Mouse (Mus musculus) stomach, postnatal 0 days (tissue): Measurements from ENCODE around the gene 1700037H04Rik. TPM values are rescaled to one million over a fixed set of nuclear protein-coding genes. Genes with fewer than 3 reads are reported as not detected.
A peak's percentile ranks its signal among the peaks of the same experiment; 100 is the strongest.

ENCODE experiments used
- ATAC-seq: fragments of 200-750 bp; cut with Nextera tagmentation; 2 replicates; pipeline ENCODE4 v1.8.0; 2017; ENCODE audit not compliant: low FRiP score, low TSS enrichment
- DNase-seq: peaks from one replicate; pipeline ENCODE4 v3.0.0-alpha.2; 2016; ENCODE audit warnings: low spot score
- H3K27ac ChIP-seq: fragments of 300-500 bp; sonication (generic); replicated peaks from 2 replicates; pipeline ENCODE4 v1.5.1; 2014; ENCODE audit warnings: mild to moderate bottlenecking, control low read depth
- H3K27me3 ChIP-seq: fragments of 300-500 bp; sonication (generic); 2 replicates; pipeline ENCODE4 v1.6.1; 2014; ENCODE audit warnings: low read length; ENCODE audit not compliant: control insufficient read depth, insufficient read depth
- H3K36me3 ChIP-seq: fragments of 300-500 bp; sonication (generic); 2 replicates; pipeline ENCODE4 v1.6.1; 2014; ENCODE audit warnings: low read length, mixed read lengths; ENCODE audit not compliant: control insufficient read depth, insufficient read depth
- H3K4me1 ChIP-seq: fragments of 300-500 bp; sonication (generic); replicated peaks from 2 replicates; pipeline ENCODE4 v1.6.1; 2014; ENCODE audit warnings: antibody characterized with exemption; ENCODE audit not compliant: control insufficient read depth, insufficient read depth
- H3K4me2 ChIP-seq: fragments of 300-500 bp; sonication (generic); replicated peaks from 2 replicates; pipeline ENCODE4 v1.6.1; 2014; ENCODE audit warnings: low read depth, mild to moderate bottlenecking, control low read depth, moderate library complexity
- H3K4me3 ChIP-seq: fragments of 300-500 bp; sonication (generic); 2 replicates; pipeline ENCODE4 v1.5.1; 2014; ENCODE audit warnings: low read depth, low read length, control low read depth
- H3K9ac ChIP-seq: fragments of 300-500 bp; sonication (generic); 2 replicates; pipeline ENCODE4 v1.6.1; 2014; ENCODE audit warnings: mild to moderate bottlenecking, low read length, control low read depth, mixed read lengths
- H3K9me3 ChIP-seq: fragments of 300-500 bp; sonication (generic); 2 replicates; pipeline ENCODE4 v1.6.1; 2016; ENCODE audit warnings: low read length; ENCODE audit not compliant: control insufficient read depth
- CTCF ChIP-seq: IDR thresholded peaks from 2 replicates; pipeline ENCODE4 v1.5.1; 2016; ENCODE audit warnings: antibody characterized with exemption, low read depth, mild to moderate bottlenecking, moderate library complexity
- EP300 ChIP-seq: optimal IDR thresholded peaks from 2 replicates; pipeline ENCODE3; 2016; ENCODE audit warnings: antibody characterized with exemption
- WGBS: fragments of 180-500 bp; shearing (Covaris S2); extraction: QIAGEN DNeasy Blood & Tissue Kit; methylation state at CpG from one replicate; pipeline ENCODE4 v1.1.7; 2014; 5-methylcytosine and 5-hydroxymethylcytosine counted together
- polyA plus RNA-seq: library from polyadenylated mRNA; unstranded; fragments of >200 nt; fragmentation: Nextera tagmentation; extraction: Ambion mirVana; gene quantifications from 2 replicates; pipeline ENCODE4 v1.2.1, GENCODE M21; 2015

1700037H04Rik gene
- polyA plus RNA-seq, 1 experiment from 2014 or later: 42.6 TPM

DNA sequence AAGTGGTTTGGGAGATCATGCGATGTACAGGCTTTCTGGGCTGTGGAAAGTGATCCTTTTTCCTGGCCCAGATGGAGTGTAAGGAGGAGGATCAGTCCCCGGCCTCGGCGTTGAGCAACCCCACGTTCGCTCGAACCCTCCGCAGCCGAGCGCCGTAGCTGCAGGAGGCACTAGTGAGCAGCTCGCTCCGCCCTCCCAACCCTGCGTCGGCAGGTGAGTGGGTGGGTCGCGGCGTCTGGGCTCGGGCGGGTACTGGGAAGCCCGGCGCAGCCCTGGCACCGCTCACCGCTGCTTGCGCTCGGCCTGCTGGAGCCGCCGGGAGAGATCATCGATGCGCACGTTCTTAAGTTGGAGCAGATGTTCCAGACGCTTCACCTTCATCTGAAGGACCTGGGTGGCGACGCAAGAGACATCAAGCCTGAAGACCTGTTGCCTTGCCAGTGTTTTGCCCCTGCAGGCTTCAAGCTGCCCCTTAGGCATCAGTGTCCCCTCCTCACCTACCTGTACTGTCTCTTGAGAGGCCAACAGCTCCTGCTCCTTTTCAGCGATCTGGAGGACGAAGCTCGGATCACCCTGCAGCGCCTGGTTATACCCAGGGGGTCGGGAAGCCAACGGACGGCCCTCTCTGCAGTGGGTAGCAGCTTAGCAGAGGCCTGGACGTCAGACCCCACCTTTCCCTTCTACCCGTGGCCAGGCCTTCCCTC lies 11.7 kb upstream of the 1700037H04Rik start:
- 36% methylated on average over 43 of the region's 43 CpGs for WGBS
- H3K4me2 ChIP-seq: peak overlapping the region; percentile 29
- H3K36me3 ChIP-seq: 0 out of 2 replicates have a peak, but pooled peaks cover 2% of the 10 kb centered on the region
- ATAC-seq (0 out of 2 replicates have a peak, but pooled peaks have one; percentile 27), DNase-seq (peak; percentile 56)
- no peaks in the 10 kb centered on the region for H3K9me3 ChIP-seq
- peak overlapping the region; percentile 12; the same call in 1 of the 2 replicates for H3K4me3 ChIP-seq
- H3K27ac ChIP-seq: no peak overlapping the region
- H3K27me3 ChIP-seq: no peaks in the 10 kb centered on the region
- H3K4me1 ChIP-seq: peaks cover 5% of the 10 kb centered on the region; the same call in 1 of the 2 replicates
- H3K9ac ChIP-seq: peak overlapping the region; percentile 27; the same call in 1 of the 2 replicates
- TF ChIP-seq CTCF (peak; percentile 44), EP300 (no peak)

DNA sequence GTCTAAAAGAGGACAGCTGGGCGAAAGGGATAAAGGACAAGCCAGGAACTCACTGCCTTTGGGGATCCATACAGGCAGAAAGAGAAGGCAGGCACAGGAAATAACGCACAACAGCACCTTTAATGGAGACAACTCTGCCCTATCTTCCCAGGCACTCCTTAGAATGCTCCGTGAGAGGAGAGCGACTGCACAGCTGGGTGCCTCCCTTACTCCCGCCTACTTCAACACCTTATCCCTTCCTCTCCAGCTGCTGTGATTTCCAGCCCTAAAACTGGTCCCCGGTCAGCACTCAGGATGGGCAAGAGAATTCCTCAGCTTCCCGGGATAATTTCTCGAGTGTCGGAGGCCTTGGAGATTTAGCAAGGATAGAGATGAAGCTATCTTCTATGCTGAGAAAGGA lies 11.1 kb upstream of the 1700037H04Rik start:
- no peaks in the 10 kb centered on the region for H3K9me3 ChIP-seq
- H3K27ac ChIP-seq: no peak overlapping the region
- ATAC-seq (no peak), DNase-seq (no peak)
- WGBS: 42% methylated on average over 9 of the region's 9 CpGs
- no peak overlapping the region for H3K9ac ChIP-seq
- no peaks in the 10 kb centered on the region for H3K27me3 ChIP-seq
- no peak overlapping the region for H3K4me3 ChIP-seq
- TF ChIP-seq CTCF: no peak
- peak overlapping the region; percentile 29 for H3K4me2 ChIP-seq
- H3K36me3 ChIP-seq: 0 out of 2 replicates have a peak, but pooled peaks cover 2% of the 10 kb centered on the region
- peaks cover 5% of the 10 kb centered on the region; the same call in 1 of the 2 replicates for H3K4me1 ChIP-seq

DNA sequence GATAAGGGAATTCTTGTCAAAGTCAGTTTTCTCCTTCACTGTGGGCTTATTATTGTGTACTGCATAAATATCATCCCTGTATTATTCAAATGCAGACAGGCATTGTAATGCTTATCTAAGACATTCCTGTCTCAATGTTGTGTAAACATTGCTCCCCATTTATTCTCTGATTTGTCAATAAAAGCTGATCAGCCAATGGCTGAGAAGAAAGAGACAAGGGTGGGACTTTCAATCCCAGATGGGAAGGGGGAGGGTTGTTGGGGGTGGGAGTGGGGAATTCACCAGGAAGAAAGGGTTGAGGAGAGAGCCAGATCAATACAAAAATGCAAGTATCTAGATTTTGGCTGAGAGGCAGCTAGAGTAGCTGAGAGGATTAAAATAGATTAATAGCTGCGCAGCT lies 9.0 kb upstream of the 1700037H04Rik start:
- Histone ChIP-seq H3K27ac (no peak overlapping the region), H3K9ac (no peak overlapping the region), H3K4me2 (no peak overlapping the region), H3K27me3 (no peaks in the 10 kb centered on the region), H3K9me3 (0 out of 2 replicates have a peak, but pooled peaks cover 3% of the 10 kb centered on the region), H3K36me3 (0 out of 2 replicates have a peak, but pooled peaks cover 2% of the 10 kb centered on the region), H3K4me1 (0 out of 2 replicates have a peak, but pooled peaks cover under 1% of the 10 kb centered on the region), H3K4me3 (no peak overlapping the region)
- DNase-seq (no peak), ATAC-seq (no peak)
- TF ChIP-seq CTCF (no peak), EP300 (no peak)
- 50% methylated on average over 1 of the region's 1 CpGs for WGBS

DNA sequence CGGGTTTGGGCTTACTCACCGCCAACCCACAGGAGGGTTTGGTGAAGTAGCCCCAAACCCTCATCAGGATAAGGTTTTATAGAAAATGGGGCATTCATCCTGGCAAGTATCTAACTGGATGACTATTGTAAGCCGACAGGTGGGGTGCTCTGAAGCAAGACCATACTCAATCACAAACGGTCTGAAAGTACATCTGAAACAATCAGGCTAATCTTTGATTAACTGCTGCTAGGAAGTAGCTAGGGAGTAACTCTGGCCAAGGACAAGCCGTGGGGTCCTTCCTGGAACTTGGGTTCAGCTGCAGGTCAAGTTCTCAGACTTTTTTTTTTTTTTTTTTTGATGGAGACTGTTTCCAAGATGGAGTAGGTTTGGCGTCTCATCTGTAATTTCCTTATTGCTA lies 8.1 kb upstream of the 1700037H04Rik start:
- H3K4me1 ChIP-seq: no peaks in the 10 kb centered on the region
- no peak overlapping the region for H3K4me3 ChIP-seq
- DNase-seq (no peak), ATAC-seq (no peak)
- TF ChIP-seq CTCF (no peak), EP300 (no peak)
- WGBS: 68% methylated on average over 6 of the region's 6 CpGs
- no peak overlapping the region for H3K9ac ChIP-seq
- no peak overlapping the region for H3K27ac ChIP-seq
- H3K4me2 ChIP-seq: no peak overlapping the region
- H3K36me3 ChIP-seq: 0 out of 2 replicates have a peak, but pooled peaks cover 2% of the 10 kb centered on the region
- no peaks in the 10 kb centered on the region for H3K27me3 ChIP-seq
- H3K9me3 ChIP-seq: 0 out of 2 replicates have a peak, but pooled peaks cover 3% of the 10 kb centered on the region

DNA sequence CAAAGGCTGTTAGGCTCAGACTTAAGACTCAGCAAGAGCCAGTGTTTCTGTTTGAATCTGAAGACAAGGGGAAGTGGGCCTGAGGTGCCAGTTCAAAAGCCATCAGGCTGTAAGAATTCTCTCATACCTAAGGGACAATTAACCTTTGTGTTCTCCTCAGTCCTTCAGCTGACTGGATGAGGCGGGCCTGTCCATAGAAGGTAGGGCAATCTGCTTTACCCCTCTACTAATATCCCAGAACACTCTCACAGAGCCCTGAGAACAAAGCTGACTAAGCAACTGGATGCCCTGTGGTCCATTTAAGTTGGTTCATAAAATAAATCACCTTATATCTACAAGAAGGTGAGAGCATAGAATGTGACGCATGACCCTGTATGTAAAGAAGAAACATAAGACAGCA lies 6.3 kb upstream of the 1700037H04Rik start:
- no peak for TF ChIP-seq EP300
- no peak for TF ChIP-seq CTCF
- 88% methylated on average over 2 of the region's 2 CpGs for WGBS
- no peak for DNase-seq

DNA sequence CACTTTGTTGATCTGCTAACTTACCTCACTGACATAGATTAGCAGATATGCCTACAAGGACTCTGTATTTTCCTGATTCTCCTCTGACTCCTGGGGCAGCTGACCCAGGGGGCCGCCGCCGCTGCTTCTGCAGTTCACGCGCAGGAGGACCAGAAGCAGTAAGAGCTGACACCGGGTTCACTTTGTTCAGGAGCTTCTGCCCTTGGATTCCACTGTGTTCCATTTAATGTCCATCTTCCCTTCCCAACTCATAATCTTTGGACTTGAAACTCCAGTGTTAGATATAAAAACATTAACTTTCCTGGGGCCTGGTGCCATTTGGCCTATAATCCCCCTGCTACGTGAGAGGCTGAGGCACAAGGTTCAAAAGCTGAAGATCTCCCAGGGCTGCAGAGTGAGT lies 4.0 kb upstream of the 1700037H04Rik start:
- no peak overlapping the region for H3K9ac ChIP-seq
- no peaks in the 10 kb centered on the region for H3K27me3 ChIP-seq
- TF ChIP-seq EP300: no peak
- TF ChIP-seq CTCF: no peak
- no peak overlapping the region for H3K4me3 ChIP-seq
- no peaks in the 10 kb centered on the region for H3K4me1 ChIP-seq
- DNase-seq: no peak
- ATAC-seq: no peak
- H3K9me3 ChIP-seq: 0 out of 2 replicates have a peak, but pooled peaks cover 3% of the 10 kb centered on the region
- H3K4me2 ChIP-seq: no peak overlapping the region
- no peaks in the 10 kb centered on the region for H3K36me3 ChIP-seq
- WGBS: 74% methylated on average over 7 of the region's 7 CpGs
- no peak overlapping the region for H3K27ac ChIP-seq

More for the DNA sequence above, 6.3 kb upstream of the 1700037H04Rik start:
- Histone ChIP-seq H3K27ac (no peak overlapping the region), H3K36me3 (no peaks in the 10 kb centered on the region), H3K9ac (no peak overlapping the region), H3K9me3 (0 out of 2 replicates have a peak, but pooled peaks cover 3% of the 10 kb centered on the region), H3K4me3 (no peak overlapping the region), H3K4me1 (no peaks in the 10 kb centered on the region), H3K4me2 (no peak overlapping the region), H3K27me3 (no peaks in the 10 kb centered on the region)
- no peak for ATAC-seq
